Mouse (Mus musculus) myocyte (in vitro differentiated cells): ENCODE data around the gene Auh.

Source experiments
- CEBPB ChIP-seq: IDR thresholded peaks from 2 replicates; pipeline ENCODE4 v1.6.1; 2011; ENCODE audit warnings: mild to moderate bottlenecking, moderate library complexity; ENCODE audit not compliant: poor library complexity, insufficient read depth, severe bottlenecking
- E2F4 ChIP-seq: IDR thresholded peaks from one replicate; pipeline ENCODE4 v1.6.1; 2011; ENCODE audit warnings: mild to moderate bottlenecking, control low read depth, moderate library complexity; ENCODE audit not compliant: insufficient read depth
- MYOG ChIP-seq, 3 experiments: IDR thresholded peaks; one replicate each; pipeline ENCODE4 v1.6.1; 2011; ENCODE audit warnings: control low read depth in 2 of 3, low read depth in 2 of 3, mild to moderate bottlenecking in 2 of 3; ENCODE audit not compliant: insufficient read length in 2 of 3, control insufficient read depth in 1 of 3, insufficient read depth in 1 of 3
- POLR2A ChIP-seq: IDR thresholded peaks from one replicate; pipeline ENCODE4 v1.6.1; 2011; ENCODE audit warnings: low read depth, mild to moderate bottlenecking, control low read depth, moderate library complexity; ENCODE audit not compliant: insufficient read length

- no peak for TF ChIP-seq POLR2A
- no peak for TF ChIP-seq CEBPB
- TF ChIP-seq E2F4, result no peak
- TF ChIP-seq MYOG (IDR thresholded peaks at IDR 0.05; ENCODE audit: control insufficient read depth in 1 of 3, insufficient read depth in 1 of 3, insufficient read length in 2 of 3, low read depth in 2 of 3), result no peak
Observed at GRCm38 (mm10) chr13:52866005-52866792, 63.3 kb downstream of the Auh start.
